Mouse (Mus musculus) neural tube, embryonic 12.5 days (tissue): Measurements from ENCODE around the gene Cpne6. TPM values are rescaled to one million over a fixed set of nuclear protein-coding genes. Genes with fewer than 3 reads are reported as not detected.

Source experiments
- ATAC-seq: fragments of 200-750 bp; cut with Nextera tagmentation; 2 replicates; pipeline ENCODE4 v1.8.0; 2017; ENCODE audit warnings: low read depth, mild to moderate bottlenecking, moderate TSS enrichment, moderate library complexity; ENCODE audit not compliant: low FRiP score
- H3K27ac ChIP-seq: fragments of 300-500 bp; sonication (generic); 2 replicates; pipeline ENCODE4 v1.5.1; 2016
- H3K27me3 ChIP-seq: fragments of 300-500 bp; sonication (generic); replicated peaks from 2 replicates; pipeline ENCODE4 v1.6.1; 2016; ENCODE audit warnings: mild to moderate bottlenecking
- H3K36me3 ChIP-seq: fragments of 300-500 bp; sonication (generic); 2 replicates; pipeline ENCODE4 v1.6.1; 2016; ENCODE audit warnings: mild to moderate bottlenecking
- H3K4me1 ChIP-seq: fragments of 300-500 bp; sonication (generic); 2 replicates; pipeline ENCODE4 v1.6.1; 2016
- H3K4me2 ChIP-seq: fragments of 300-500 bp; sonication (generic); replicated peaks from 2 replicates; pipeline ENCODE4 v1.6.1; 2016; ENCODE audit warnings: mild to moderate bottlenecking
- H3K4me3 ChIP-seq: fragments of 300-500 bp; sonication (generic); 2 replicates; pipeline ENCODE4 v1.5.1; 2016
- H3K9ac ChIP-seq: fragments of 300-500 bp; sonication (generic); 2 replicates; pipeline ENCODE4 v1.6.1; 2016; ENCODE audit warnings: mild to moderate bottlenecking
- H3K9me3 ChIP-seq: fragments of 300-500 bp; sonication (generic); 2 replicates; pipeline ENCODE4 v1.6.1; 2016; ENCODE audit warnings: mild to moderate bottlenecking
- WGBS: fragments of 180-500 bp; shearing (Covaris S2); methylation state at CpG from one replicate; pipeline ENCODE4 v1.1.7; 2016; 5-methylcytosine and 5-hydroxymethylcytosine counted together
- polyA plus RNA-seq: library from polyadenylated mRNA; unstranded; fragments of >200 nt; fragmentation: Nextera tagmentation; extraction: Ambion mirVana; gene quantifications from 2 replicates; pipeline ENCODE4 v1.2.1, GENCODE M21; 2016

The Cpne6 gene
- polyA plus RNA-seq, 1 experiment from 2014 or later: 2.4 TPM

- peaks cover 13% of the 10 kb centered on the region; the same call in 1 of the 2 replicates for H3K4me1 ChIP-seq
- peaks cover 5% of the 10 kb centered on the region for H3K36me3 ChIP-seq
- ATAC-seq: no peak
- H3K9me3 ChIP-seq: no peaks in the 10 kb centered on the region
- 0 out of 2 replicates have a peak, but pooled peaks cover 4% of the 10 kb centered on the region for H3K27me3 ChIP-seq
- whole genome bisulfite sequencing: 78% methylated on average over 10 of the region's 10 CpGs
- no peak overlapping the region for H3K9ac ChIP-seq
- H3K27ac ChIP-seq: no peak overlapping the region
- no peak overlapping the region for H3K4me3 ChIP-seq
- H3K4me2 ChIP-seq: no peak overlapping the region
Measured at GRCm38 (mm10) chr14:55509540-55509939, 705 bp upstream of the Cpne6 start.

DNA sequence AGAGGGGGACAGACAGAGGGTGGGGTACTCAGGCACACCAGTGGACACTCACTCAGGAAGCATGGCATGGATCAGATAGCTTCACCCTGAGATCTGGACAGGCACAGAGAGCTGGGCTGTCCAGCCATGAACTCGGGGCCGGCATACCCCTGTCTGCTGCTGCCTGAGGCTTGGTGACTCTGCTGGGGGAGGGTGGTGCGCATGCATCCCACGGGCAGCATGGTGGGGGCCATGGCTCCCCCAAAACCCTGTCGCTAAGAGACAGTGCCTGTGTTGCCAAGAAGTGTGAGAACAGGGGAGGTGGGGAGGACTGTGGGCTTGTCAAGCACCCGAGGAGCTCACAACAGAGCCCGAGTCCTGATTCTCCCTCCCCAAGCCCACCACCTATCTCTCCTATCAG lies 792 bp downstream of the Cpne6 start:
- Histone ChIP-seq H3K9ac (no peak overlapping the region), H3K36me3 (peaks cover 5% of the 10 kb centered on the region), H3K4me3 (no peak overlapping the region), H3K4me1 (peaks cover 13% of the 10 kb centered on the region; the same call in 1 of the 2 replicates), H3K27me3 (0 out of 2 replicates have a peak, but pooled peaks cover 4% of the 10 kb centered on the region), H3K27ac (no peak overlapping the region), H3K9me3 (no peaks in the 10 kb centered on the region), H3K4me2 (no peak overlapping the region)
- 61% methylated on average over 7 of the region's 7 CpGs for WGBS
- ATAC-seq: 0 out of 2 replicates have a peak, but pooled peaks have one; percentile 19

- H3K4me1 ChIP-seq: peaks cover 19% of the 10 kb centered on the region; the same call in 1 of the 2 replicates
- no peaks in the 10 kb centered on the region for H3K36me3 ChIP-seq
- H3K4me2 ChIP-seq: no peak overlapping the region
- H3K9me3 ChIP-seq: no peaks in the 10 kb centered on the region
- no peak overlapping the region for H3K9ac ChIP-seq
- H3K4me3 ChIP-seq: no peak overlapping the region
- no peak for ATAC-seq
- 70% methylated on average over 10 of the region's 10 CpGs for WGBS
- H3K27me3 ChIP-seq: 0 out of 2 replicates have a peak, but pooled peaks cover 4% of the 10 kb centered on the region
- H3K27ac ChIP-seq: no peak overlapping the region
Measured at GRCm38 (mm10) chr14:55513927-55514326, 3.7 kb downstream of the Cpne6 start.

- Histone ChIP-seq H3K9ac (no peak overlapping the region), H3K27me3 (peaks cover 4% of the 10 kb centered on the region; the same call in 1 of the 2 replicates), H3K9me3 (no peaks in the 10 kb centered on the region), H3K4me1 (peaks cover 26% of the 10 kb centered on the region), H3K4me2 (no peak overlapping the region), H3K36me3 (no peaks in the 10 kb centered on the region), H3K27ac (no peak overlapping the region), H3K4me3 (no peak overlapping the region)
- no peak for ATAC-seq
- 83% methylated on average over 4 of the region's 4 CpGs for WGBS
Measured at GRCm38 (mm10) chr14:55515846-55516245, 5.6 kb downstream of the Cpne6 start.

GRCm38 (mm10) chr14:55518897-55519296 lies 8.7 kb downstream of the Cpne6 start:
- H3K36me3 ChIP-seq: no peaks in the 10 kb centered on the region
- no peak overlapping the region for H3K9ac ChIP-seq
- peak; percentile 71 for ATAC-seq
- H3K4me1 ChIP-seq: peaks cover 25% of the 10 kb centered on the region
- no peak overlapping the region; the same call in 1 of the 2 replicates for H3K4me2 ChIP-seq
- H3K27me3 ChIP-seq: peaks cover 14% of the 10 kb centered on the region
- no peaks in the 10 kb centered on the region for H3K9me3 ChIP-seq
- no peak overlapping the region for H3K4me3 ChIP-seq
- no peak overlapping the region for H3K27ac ChIP-seq
- WGBS: 31% methylated on average over 2 of the region's 2 CpGs

GRCm38 (mm10) chr14:55519604-55520003 lies 9.4 kb downstream of the Cpne6 start:
- Histone ChIP-seq H3K36me3 (no peaks in the 10 kb centered on the region), H3K4me1 (peaks cover 25% of the 10 kb centered on the region), H3K27me3 (peaks cover 14% of the 10 kb centered on the region), H3K9me3 (no peaks in the 10 kb centered on the region), H3K4me3 (no peak overlapping the region), H3K9ac (no peak overlapping the region), H3K4me2 (no peak overlapping the region), H3K27ac (no peak overlapping the region)
- no peak for ATAC-seq
- WGBS: 63% methylated on average over 4 of the region's 4 CpGs

DNA sequence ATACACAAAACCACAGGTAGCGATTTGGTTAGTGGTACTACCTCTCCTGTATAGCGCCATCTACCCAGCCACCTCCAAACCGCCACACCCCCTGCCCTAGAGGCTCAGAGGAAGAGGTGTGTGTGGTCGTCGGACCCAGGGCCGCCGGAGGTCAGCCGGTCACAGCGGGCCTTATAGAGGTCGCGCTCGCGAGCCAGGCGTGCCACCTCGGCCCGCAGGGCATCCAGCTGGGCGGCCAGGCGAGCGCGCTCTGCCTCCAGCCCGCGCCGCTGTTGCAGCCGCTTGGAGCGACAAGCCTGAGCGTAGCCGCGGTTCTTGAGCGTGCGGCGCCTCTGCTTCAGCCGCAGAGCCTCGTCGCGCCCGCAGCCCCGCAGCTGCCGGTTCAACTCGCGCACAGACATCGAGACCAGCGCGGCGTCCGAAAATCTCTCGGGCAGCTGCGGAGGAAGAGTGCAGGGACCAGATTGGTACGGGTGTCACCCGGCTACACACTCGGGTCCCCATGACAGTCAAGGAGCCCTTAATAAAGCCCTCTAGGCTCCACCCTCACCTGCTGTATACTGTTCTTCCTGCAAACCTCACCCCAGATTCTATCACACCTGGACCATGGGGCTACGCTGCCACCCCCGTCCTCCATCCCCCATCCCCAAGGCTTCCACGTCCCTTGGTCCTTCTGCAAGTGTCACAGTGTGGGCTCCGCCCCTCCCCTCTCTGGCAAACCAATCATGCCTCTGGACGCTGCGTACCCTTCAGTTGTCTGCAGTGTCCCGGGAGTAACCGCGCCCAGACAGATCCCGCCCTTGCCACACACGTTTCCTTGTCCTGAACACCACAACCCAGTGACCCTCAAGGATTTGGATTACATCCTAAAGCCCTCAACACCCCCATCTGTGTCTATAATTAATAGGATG lies 10.5 kb downstream of the Cpne6 start:
- WGBS: under 1% methylated on average over 61 of the region's 61 CpGs
- no peaks in the 10 kb centered on the region for H3K9me3 ChIP-seq
- peak; percentile 73 for ATAC-seq
- peak overlapping the region; percentile 32; the same call in 1 of the 2 replicates for H3K27ac ChIP-seq
- peaks cover 25% of the 10 kb centered on the region for H3K4me1 ChIP-seq
- H3K27me3 ChIP-seq: peaks cover 14% of the 10 kb centered on the region
- peak overlapping the region; percentile 51 for H3K4me3 ChIP-seq
- H3K36me3 ChIP-seq: no peaks in the 10 kb centered on the region
- peak overlapping the region; percentile 56 for H3K9ac ChIP-seq
- H3K4me2 ChIP-seq: peak overlapping the region; percentile 94

DNA sequence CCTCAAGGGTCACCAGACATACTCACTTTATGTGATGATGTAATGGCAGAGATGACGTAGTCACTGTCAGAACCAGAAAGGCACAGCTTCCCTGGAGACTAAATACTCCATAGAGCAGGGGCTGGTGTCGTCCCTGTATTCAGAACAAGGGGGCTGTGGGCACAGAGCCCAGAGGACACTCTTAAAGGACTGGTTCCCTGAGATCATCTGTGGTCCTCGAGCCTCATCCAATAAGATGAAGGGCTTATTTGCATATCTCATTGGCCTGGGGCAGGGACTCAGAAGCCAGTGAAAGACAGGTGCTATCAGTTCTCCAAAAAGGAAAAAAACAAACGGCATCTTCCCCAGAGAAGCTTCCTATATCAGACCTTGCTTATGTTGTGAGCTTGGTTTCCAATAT lies 13.8 kb downstream of the Cpne6 start:
- Histone ChIP-seq H3K36me3 (no peaks in the 10 kb centered on the region), H3K9me3 (no peaks in the 10 kb centered on the region), H3K27me3 (peaks cover 12% of the 10 kb centered on the region), H3K4me2 (no peak overlapping the region), H3K9ac (no peak overlapping the region), H3K27ac (no peak overlapping the region), H3K4me1 (peaks cover 18% of the 10 kb centered on the region), H3K4me3 (no peak overlapping the region)
- WGBS: 59% methylated on average over 4 of the region's 4 CpGs
- ATAC-seq: no peak

DNA sequence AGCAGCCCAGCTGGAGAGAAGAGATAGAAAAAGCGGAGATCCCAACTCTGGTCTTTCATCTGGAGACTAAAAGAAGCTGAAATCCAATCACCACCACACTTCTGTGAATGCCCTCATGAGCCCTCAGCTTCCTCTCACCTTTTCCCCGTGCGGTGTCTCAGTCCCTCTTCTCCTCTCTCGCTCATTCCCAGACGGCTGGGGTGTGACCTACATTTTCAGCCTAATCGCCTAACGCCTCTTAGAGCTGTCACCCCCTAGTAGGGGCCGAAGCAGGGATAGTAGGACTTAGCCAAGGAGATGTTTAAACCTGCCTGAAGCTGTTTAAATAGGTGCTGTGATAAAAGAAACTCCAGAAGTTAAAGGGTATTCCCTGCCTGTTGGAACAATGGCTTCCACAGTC lies 14.5 kb downstream of the Cpne6 start, which contains the start of gene Nrl:
Gene Nrl (minus strand): TSS at position 197 of the 400 bp plus-strand sequence.
- Histone ChIP-seq H3K9ac (no peak within 1 kb of the TSS), H3K4me1 (peaks cover 12% of the 10 kb centered on the region), H3K36me3 (no peaks in the 10 kb centered on the region), H3K4me2 (no peak within 1 kb of the TSS), H3K27ac (no peak within 1 kb of the TSS), H3K4me3 (no peak within 1 kb of the TSS), H3K9me3 (no peaks in the 10 kb centered on the region), H3K27me3 (peaks cover 12% of the 10 kb centered on the region)
- no peak for ATAC-seq
- WGBS: 46% methylated on average over 8 of the region's 8 CpGs

- Histone ChIP-seq H3K9ac (no peak overlapping the region), H3K4me2 (no peak overlapping the region), H3K27me3 (peaks cover 7% of the 10 kb centered on the region; the same call in 1 of the 2 replicates), H3K9me3 (no peaks in the 10 kb centered on the region), H3K27ac (no peak overlapping the region), H3K36me3 (no peaks in the 10 kb centered on the region), H3K4me1 (no peaks in the 10 kb centered on the region), H3K4me3 (no peak overlapping the region)
- WGBS: 92% methylated on average over 2 of the region's 2 CpGs
- no peak for ATAC-seq
Measured at GRCm38 (mm10) chr14:55526674-55527073, 16.4 kb downstream of the Cpne6 start.

- 25% methylated on average over 3 of the region's 3 CpGs for WGBS
- ATAC-seq: no peak
- H3K4me1 ChIP-seq: no peaks in the 10 kb centered on the region
Measured at GRCm38 (mm10) chr14:55527940-55528339, 17.7 kb downstream of the Cpne6 start.

DNA sequence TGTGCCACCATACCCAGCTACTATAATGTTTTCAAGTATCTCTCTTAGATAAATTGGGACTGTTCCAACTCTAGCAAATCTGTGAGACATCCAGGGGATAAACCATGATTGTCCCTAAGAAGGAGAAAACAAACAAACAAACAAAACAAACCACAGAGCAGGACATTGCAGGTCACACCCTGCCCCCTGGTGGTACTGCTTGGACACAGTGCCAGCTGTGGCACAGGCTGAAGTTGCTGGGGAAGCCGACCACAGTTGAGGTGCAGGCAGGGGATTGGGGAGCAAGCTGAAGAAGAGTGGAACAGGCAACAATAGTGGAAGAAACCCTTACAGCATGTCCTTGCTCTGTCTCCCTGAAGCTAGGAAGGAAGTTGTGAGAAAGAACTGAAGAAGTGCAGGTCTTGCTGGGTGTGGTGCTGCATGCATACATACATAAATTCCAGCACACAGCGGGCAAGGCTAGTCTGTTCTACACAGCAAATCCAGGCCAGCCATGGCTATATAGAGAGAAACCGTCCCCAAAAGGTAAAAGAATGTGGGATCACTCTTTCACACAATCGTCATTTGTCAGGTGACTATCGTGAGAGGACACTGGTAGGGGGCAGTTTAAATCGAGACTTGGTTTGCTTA lies 26.0 kb downstream of the Cpne6 start:
- 57% methylated on average over 6 of the region's 6 CpGs for WGBS
- H3K27ac ChIP-seq: no peak overlapping the region
- H3K27me3 ChIP-seq: no peaks in the 10 kb centered on the region
- H3K4me2 ChIP-seq: no peak overlapping the region
- H3K9me3 ChIP-seq: no peaks in the 10 kb centered on the region
- no peaks in the 10 kb centered on the region for H3K36me3 ChIP-seq
- H3K4me3 ChIP-seq: no peak overlapping the region
- no peak for ATAC-seq
- H3K9ac ChIP-seq: no peak overlapping the region
- H3K4me1 ChIP-seq: peaks cover 15% of the 10 kb centered on the region

More at GRCm38 (mm10) chr14:55527940-55528339, 17.7 kb downstream of the Cpne6 start:
- Histone ChIP-seq H3K9me3 (no peaks in the 10 kb centered on the region), H3K4me3 (no peak overlapping the region), H3K36me3 (no peaks in the 10 kb centered on the region), H3K9ac (no peak overlapping the region), H3K27me3 (no peaks in the 10 kb centered on the region), H3K4me2 (no peak overlapping the region), H3K27ac (no peak overlapping the region)
